Mouse (Mus musculus): ENCODE results near the gene Atg16l1. TPM values are rescaled to one million over a fixed set of nuclear protein-coding genes. Genes with fewer than 3 reads are reported as not detected.
"Not testable (repeated sequence)": the region's sequence is repeated elsewhere in the genome, so short reads cannot be mapped to it uniquely, and the experiment has no call there.

Atg16l1 gene
- polyA plus RNA-seq, 1 experiment from 2014 or later = 14.5 TPM

DNA sequence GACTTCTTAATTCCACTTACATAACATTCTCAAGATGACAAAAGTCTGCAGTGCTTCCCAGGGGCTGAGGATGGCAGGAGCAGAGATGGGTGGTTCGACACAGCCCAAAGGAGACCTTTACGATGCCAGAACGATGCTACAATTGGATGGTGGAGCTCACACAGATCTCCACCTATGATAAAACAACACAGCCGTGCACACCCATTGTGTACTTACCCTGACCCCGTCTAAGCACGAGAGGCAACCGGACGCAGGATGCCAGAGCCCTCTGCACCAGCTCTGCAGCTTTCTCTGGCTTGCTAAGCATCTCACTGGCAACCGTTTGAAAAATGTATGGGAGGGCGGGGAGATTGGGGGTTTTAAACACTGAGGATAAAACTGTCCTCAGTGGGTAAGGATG is 56.4 kb downstream of the Atg16l1 start:
- Histone ChIP-seq H3K4me1 (replicated peaks) (peaks cover 10% of the 10 kb centered on the region), H3K4me3 (replicated peaks) (no peak overlapping the region), H3K27me3 (no peaks in the 10 kb centered on the region), H3K27ac (no peak overlapping the region), H3K9ac (no peak overlapping the region), H3K36me3 (no peaks in the 10 kb centered on the region), H3K4me2 (no peak overlapping the region), H3K9me3 (replicated peaks) (no peaks in the 10 kb centered on the region)
- WGBS (ENCODE audit: insufficient replicate concordance) = 76% methylated on average over 10 of the region's 10 CpGs
- no peak for DNase-seq
- ATAC-seq (ENCODE audit: low read depth) = no peak

DNA sequence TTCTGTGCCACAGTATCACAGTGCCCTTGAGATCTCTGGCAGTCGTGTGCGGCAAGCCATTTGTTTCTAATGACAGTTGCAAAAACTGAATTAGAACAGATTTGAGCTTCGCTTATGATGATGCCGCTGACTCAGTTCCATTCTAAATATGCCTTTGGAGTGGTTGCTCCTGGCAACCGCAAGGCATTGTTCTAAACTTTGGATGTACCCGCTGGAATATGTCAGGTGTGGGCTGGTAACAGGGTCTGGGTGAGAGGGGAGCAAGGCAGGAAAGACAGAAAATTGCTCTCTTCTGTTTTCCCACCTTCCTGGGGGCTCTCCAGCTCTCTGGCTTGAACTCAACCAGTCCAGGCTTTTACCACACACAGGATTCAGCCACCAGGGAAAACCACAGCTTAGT is 57.5 kb downstream of the Atg16l1 start:
- DNase-seq (no peak), ATAC-seq (ENCODE audit: low read depth) (no peak)
- Histone ChIP-seq H3K4me3 (replicated peaks) (no peak overlapping the region), H3K4me1 (replicated peaks) (no peaks in the 10 kb centered on the region), H3K4me2 (no peak overlapping the region), H3K27me3 (no peaks in the 10 kb centered on the region), H3K36me3 (no peaks in the 10 kb centered on the region), H3K27ac (no peak overlapping the region), H3K9ac (no peak overlapping the region), H3K9me3 (replicated peaks) (no peaks in the 10 kb centered on the region)
- 75% methylated on average over 6 of the region's 6 CpGs for WGBS (ENCODE audit: insufficient replicate concordance)

DNA sequence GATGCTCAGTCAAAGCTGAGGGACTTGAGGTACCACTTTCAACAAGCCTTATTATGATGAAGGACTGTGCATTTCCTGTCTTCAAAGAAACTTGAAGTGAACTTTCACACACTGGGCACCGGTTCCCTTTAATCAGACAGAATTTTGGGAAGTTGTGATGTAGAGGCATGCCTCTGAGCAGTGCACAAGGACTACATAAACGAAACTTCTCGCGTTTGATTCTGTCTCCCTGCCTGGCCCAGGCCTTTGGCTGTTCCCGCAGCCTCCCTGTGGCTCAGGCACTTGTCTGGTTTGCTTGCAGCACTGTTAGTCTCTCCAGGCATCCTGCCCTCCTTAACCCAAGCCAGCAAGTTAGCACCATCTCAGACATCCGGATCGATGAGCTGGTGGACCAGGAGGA is 58.0 kb downstream of the Atg16l1 start:
- H3K4me3 ChIP-seq (replicated peaks) = no peak overlapping the region
- no peaks in the 10 kb centered on the region for H3K36me3 ChIP-seq
- H3K9ac ChIP-seq = no peak overlapping the region
- no peak overlapping the region for H3K4me2 ChIP-seq
- 55% methylated on average over 7 of the region's 7 CpGs for WGBS (ENCODE audit: insufficient replicate concordance)
- H3K4me1 ChIP-seq (replicated peaks) = no peaks in the 10 kb centered on the region
- H3K27me3 ChIP-seq = no peaks in the 10 kb centered on the region
- no peak overlapping the region for H3K27ac ChIP-seq
- no peak for ATAC-seq (ENCODE audit: low read depth)
- DNase-seq = no peak
- no peaks in the 10 kb centered on the region for H3K9me3 ChIP-seq (replicated peaks)

DNA sequence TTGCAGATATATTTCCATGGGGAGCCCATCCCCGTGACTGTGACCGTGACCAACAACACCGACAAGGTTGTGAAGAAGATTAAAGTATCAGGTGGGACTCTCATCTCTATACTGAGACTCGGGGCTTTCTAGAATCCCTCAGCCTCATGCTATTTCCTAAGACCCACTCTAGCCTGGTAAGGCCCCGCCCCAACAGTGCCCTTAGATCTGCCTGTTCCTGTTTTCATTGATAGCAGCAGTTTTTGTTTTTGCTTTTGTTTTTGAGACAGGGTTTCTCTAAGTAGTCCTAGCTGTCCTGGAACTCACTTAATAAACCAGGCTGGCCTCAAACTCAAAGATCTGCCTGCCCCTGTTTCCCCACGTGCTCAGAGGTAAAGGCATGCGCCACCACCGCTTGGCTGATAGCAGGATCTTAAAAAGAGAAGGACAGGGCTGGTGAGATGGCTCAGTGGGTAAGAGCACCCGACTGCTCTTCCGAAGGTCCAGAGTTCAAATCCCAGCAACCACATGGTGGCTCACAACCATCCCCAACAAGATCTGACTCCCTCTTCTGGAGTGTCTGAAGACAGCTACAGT is 68.8 kb downstream of the Atg16l1 start:
- no peak overlapping the region for H3K9ac ChIP-seq
- H3K4me2 ChIP-seq = no peak overlapping the region
- H3K27me3 ChIP-seq = no peaks in the 10 kb centered on the region
- ATAC-seq (ENCODE audit: low read depth) (no peak), DNase-seq (no peak)
- WGBS (ENCODE audit: insufficient replicate concordance) = 62% methylated on average over 10 of the region's 10 CpGs
- H3K36me3 ChIP-seq = no peaks in the 10 kb centered on the region
- H3K4me3 ChIP-seq (replicated peaks) = no peak overlapping the region
- no peaks in the 10 kb centered on the region for H3K9me3 ChIP-seq (replicated peaks)
- no peak overlapping the region for H3K27ac ChIP-seq
- peaks cover 29% of the 10 kb centered on the region for H3K4me1 ChIP-seq (replicated peaks)

DNA sequence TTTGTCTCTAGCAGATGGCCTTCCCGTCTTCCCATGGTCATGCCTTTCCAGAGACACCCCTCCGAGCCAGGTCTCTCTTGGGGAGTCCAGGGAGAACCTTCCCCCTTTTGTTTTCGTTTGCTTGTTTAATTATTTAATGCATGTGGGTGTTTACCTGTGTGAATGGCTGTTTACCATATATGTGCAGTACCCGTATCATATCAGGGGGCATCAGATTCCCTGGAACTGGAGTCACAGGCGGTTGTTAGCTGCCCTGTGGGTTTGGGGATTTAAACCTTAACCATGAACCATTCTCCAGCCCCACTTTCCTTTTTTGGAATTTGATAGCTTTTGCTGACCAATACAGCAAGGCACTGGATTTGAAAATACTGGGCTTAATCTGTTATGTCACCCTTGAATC is 69.6 kb downstream of the Atg16l1 start:
- 71% methylated on average over 5 of the region's 5 CpGs for WGBS (ENCODE audit: insufficient replicate concordance)
- Histone ChIP-seq H3K9me3 (replicated peaks) (no peaks in the 10 kb centered on the region), H3K4me2 (no peak overlapping the region), H3K27me3 (no peaks in the 10 kb centered on the region), H3K4me1 (replicated peaks) (peaks cover 30% of the 10 kb centered on the region), H3K9ac (no peak overlapping the region), H3K36me3 (no peaks in the 10 kb centered on the region), H3K27ac (no peak overlapping the region), H3K4me3 (replicated peaks) (no peak overlapping the region)
- DNase-seq (no peak), ATAC-seq (ENCODE audit: low read depth) (no peak)

DNA sequence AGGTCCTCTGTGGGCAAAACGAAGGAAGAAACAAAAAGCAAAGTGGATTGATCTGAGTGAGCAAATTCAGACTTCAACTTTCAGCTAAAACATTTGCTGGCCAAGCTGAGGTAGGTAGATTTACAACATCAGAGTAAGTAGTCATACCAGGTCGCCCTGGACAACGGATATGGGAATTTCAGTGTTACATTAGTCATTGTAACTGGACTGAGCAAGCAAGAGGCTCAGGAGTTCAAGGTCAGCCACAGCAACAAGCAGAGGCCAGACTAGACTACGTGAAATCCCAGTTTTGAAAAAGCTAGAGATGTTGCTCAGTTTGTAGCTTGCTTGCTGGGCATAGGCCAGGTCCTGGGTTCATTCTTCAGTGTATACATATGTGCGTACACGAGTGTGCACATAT is 70.3 kb downstream of the Atg16l1 start:
- ATAC-seq (ENCODE audit: low read depth) (no peak), DNase-seq (no peak)
- H3K9ac ChIP-seq = no peak overlapping the region
- no peaks in the 10 kb centered on the region for H3K27me3 ChIP-seq
- H3K27ac ChIP-seq = no peak overlapping the region
- 72% methylated on average over 6 of the region's 6 CpGs for WGBS (ENCODE audit: insufficient replicate concordance)
- peaks cover 30% of the 10 kb centered on the region for H3K4me1 ChIP-seq (replicated peaks)
- H3K4me3 ChIP-seq (replicated peaks) = no peak overlapping the region
- no peaks in the 10 kb centered on the region for H3K36me3 ChIP-seq
- no peaks in the 10 kb centered on the region for H3K9me3 ChIP-seq (replicated peaks)
- H3K4me2 ChIP-seq = no peak overlapping the region

DNA sequence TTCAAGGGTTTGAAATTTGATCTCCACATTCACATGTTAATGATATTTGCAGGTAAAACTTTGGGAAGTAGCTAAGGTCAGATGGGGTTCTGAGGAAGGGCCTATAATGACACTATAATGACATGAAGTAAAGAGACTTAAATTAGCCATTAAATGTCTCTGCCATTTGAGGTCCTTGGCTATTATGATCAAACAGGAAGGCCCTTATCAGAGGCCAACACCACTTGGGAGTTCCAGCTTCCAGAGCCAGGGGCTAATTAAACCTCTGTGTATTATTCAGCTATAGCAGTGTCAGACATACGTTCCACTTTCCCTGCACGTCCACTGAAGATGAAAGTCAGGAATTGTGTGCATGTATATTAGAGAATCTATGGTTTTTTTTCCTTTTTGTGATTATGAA is 70.8 kb downstream of the Atg16l1 start:
- Histone ChIP-seq H3K36me3 (no peaks in the 10 kb centered on the region), H3K9ac (no peak overlapping the region), H3K4me1 (replicated peaks) (peaks cover 30% of the 10 kb centered on the region), H3K27ac (no peak overlapping the region), H3K9me3 (replicated peaks) (no peaks in the 10 kb centered on the region), H3K4me2 (no peak overlapping the region), H3K4me3 (replicated peaks) (no peak overlapping the region), H3K27me3 (no peaks in the 10 kb centered on the region)
- WGBS (ENCODE audit: insufficient replicate concordance) = 30% methylated on average over 2 of the region's 2 CpGs
- no peak for ATAC-seq (ENCODE audit: low read depth)
- DNase-seq = no peak

DNA sequence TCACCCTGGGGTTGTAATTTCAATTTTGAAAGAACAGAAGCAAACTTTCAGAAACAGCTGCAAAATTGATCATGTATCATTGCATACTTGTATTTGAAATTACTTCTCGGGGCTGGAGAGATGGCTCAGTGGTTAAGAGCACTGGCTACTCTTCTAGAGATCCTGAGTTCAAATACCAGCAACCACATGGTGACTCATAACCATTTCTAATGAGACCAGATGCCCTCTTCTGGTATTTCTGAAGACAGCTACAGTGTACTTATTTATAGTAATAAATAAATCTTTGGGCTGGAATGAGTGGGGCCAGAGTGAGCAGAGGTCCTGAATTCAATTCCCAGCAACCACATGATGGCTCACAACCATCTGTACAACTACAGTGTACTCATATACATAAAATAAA is 71.8 kb downstream of the Atg16l1 start:
- not testable (repeated sequence) for H3K9me3 ChIP-seq (replicated peaks); H3K9ac ChIP-seq; H3K27ac ChIP-seq; H3K36me3 ChIP-seq; H3K27me3 ChIP-seq; H3K4me2 ChIP-seq; ATAC-seq (ENCODE audit: low read depth); H3K4me3 ChIP-seq (replicated peaks); DNase-seq
- WGBS (ENCODE audit: insufficient replicate concordance) = 74% methylated on average over 1 of the region's 1 CpGs
- H3K4me1 ChIP-seq (replicated peaks) = peaks cover 30% of the 10 kb centered on the region

DNA sequence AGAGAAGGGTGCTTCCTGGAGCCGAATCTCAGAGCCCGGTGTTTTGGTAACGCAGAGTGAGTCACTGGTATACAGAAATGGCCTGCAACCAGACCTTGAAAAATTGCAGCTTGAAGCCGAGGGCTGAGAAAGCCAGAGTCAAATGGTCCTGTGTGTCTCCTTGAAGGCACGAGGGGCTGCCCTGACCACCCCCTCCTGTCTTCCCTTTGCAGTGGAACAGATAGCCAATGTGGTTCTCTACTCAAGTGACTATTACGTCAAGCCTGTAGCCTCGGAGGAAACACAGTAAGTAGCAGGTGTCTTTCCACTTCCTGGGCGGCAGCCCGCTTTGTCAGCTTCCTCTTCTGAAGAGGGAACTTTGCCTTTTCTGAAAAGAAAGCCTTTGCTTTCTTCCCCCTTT is 72.5 kb downstream of the Atg16l1 start:
- Histone ChIP-seq H3K4me3 (replicated peaks) (no peak overlapping the region), H3K27me3 (no peaks in the 10 kb centered on the region), H3K27ac (no peak overlapping the region), H3K4me2 (no peak overlapping the region), H3K9me3 (replicated peaks) (no peaks in the 10 kb centered on the region), H3K4me1 (replicated peaks) (peaks cover 30% of the 10 kb centered on the region), H3K9ac (no peak overlapping the region), H3K36me3 (no peaks in the 10 kb centered on the region)
- ATAC-seq (ENCODE audit: low read depth) (no peak), DNase-seq (no peak)
- WGBS (ENCODE audit: insufficient replicate concordance) = 25% methylated on average over 9 of the region's 9 CpGs

DNA sequence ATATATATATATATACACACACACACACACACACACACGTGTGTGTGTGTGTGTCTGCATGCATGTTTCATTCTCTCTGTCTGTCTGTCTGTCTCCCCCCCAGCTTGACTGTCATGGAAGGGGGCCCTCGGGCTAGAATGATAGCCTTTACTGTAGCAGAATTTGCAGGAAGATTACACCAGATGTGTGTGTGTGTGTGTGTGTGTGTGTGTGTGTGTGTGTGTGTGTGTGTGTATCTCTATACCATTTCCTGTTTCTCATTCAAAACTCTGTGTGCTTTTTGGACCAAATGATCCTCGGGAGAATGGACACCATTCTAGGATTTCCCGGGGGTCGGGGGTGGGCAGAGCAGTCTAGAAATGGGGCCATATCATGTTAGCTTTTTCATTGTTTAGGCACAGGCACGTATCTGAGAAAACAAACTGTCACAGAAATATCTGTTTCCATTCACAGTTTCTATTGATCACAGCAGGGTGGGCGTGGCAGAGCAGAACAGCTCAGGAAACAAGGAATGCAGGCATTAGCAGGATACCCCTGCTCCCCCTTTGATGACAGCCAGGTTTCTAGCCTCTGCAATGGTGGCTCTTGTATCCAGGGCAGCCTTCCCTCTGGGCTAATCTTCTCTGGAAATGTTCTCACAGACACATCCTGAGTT is 73.4 kb downstream of the Atg16l1 start:
- no peak overlapping the region for H3K4me2 ChIP-seq
- no peak overlapping the region; the same call in 1 of the 2 replicates for H3K27ac ChIP-seq
- H3K4me3 ChIP-seq (replicated peaks) = no peak overlapping the region
- peaks cover 30% of the 10 kb centered on the region for H3K4me1 ChIP-seq (replicated peaks)
- H3K27me3 ChIP-seq = no peaks in the 10 kb centered on the region
- H3K9me3 ChIP-seq (replicated peaks) = no peaks in the 10 kb centered on the region
- no peaks in the 10 kb centered on the region for H3K36me3 ChIP-seq
- no peak overlapping the region for H3K9ac ChIP-seq
- ATAC-seq (ENCODE audit: low read depth) (no peak), DNase-seq (no peak)
- 39% methylated on average over 7 of the region's 7 CpGs for WGBS (ENCODE audit: insufficient replicate concordance)

DNA sequence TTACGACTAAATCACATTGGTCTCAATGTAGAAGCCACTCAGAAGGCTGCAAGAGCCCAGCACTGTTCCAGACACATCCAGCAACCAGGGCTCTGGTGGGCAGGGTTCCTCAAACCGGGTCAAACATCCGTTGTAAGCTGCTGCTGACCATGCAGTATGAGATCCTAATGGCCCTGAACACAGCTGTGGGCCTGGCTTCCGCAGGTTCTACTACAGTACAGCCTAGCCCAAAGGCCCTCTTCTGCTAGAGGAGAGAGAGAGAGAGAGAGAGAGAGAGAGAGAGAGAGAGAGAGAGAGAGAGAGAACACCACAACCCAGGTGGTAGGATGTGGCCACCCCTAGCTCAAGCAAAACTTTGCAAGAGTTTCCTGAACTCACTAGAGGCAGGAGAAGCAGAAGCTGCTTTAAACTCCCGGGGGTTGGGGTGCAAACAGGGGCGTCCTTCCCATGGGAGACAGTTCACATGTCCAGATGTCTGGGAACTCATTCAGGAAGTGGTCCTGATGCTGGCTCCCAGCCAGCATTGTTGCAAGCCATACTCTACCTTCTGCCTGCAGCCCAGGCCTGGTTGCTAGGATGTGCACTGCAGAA is 74.0 kb downstream of the Atg16l1 start:
- no peaks in the 10 kb centered on the region for H3K36me3 ChIP-seq
- WGBS (ENCODE audit: insufficient replicate concordance) = 33% methylated on average over 6 of the region's 6 CpGs
- H3K4me1 ChIP-seq (replicated peaks) = peaks cover 24% of the 10 kb centered on the region
- H3K9me3 ChIP-seq (replicated peaks) = no peaks in the 10 kb centered on the region
- no peak overlapping the region; the same call in 1 of the 2 replicates for H3K27ac ChIP-seq
- no peak overlapping the region for H3K9ac ChIP-seq
- H3K4me2 ChIP-seq = no peak overlapping the region
- no peak overlapping the region for H3K4me3 ChIP-seq (replicated peaks)
- no peaks in the 10 kb centered on the region for H3K27me3 ChIP-seq
- DNase-seq (no peak), ATAC-seq (ENCODE audit: low read depth) (no peak)

DNA sequence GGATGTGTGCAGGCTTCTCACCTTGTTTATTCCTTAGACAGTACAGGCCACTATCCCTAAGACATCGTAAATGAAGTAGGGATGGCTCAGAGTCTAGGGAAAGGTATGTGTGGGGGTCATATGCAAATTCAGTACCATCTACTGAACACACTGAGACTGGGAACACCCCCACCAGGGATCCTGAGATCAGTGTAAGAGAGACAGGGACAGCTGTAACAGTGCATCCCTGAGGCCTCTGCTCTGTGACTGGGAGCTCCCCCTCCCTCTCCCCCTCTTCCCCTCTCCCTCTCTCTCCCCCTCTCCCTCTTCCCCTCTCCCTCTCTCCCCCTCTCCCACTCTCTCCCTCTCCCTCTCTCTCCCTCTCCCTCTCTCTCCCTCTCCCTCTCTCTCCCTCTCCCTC is 80.8 kb downstream of the Atg16l1 start:
- DNase-seq (no peak), ATAC-seq (ENCODE audit: low read depth) (no peak)
- Histone ChIP-seq H3K27me3 (no peaks in the 10 kb centered on the region), H3K4me3 (replicated peaks) (no peak overlapping the region), H3K9me3 (replicated peaks) (no peaks in the 10 kb centered on the region), H3K27ac (no peak overlapping the region), H3K9ac (no peak overlapping the region), H3K4me2 (no peak overlapping the region), H3K36me3 (no peaks in the 10 kb centered on the region), H3K4me1 (replicated peaks) (no peaks in the 10 kb centered on the region)
- WGBS (ENCODE audit: insufficient replicate concordance) = 69% methylated on average over 1 of the region's 1 CpGs

Measured in liver, embryonic 13.5 days (tissue).